Mouse (Mus musculus) lung, embryonic 14.5 days (tissue): ENCODE results near the gene Dab1. TPM values are rescaled to one million over a fixed set of nuclear protein-coding genes. Genes with fewer than 3 reads are reported as not detected.
A peak's percentile ranks its signal among the peaks of the same experiment; 100 is the strongest.

Experiments
- ATAC-seq: fragments of 200-750 bp; cut with Nextera tagmentation; 2 replicates; pipeline ENCODE4 v1.8.0; 2017; ENCODE audit warnings: mild to moderate bottlenecking, moderate TSS enrichment, moderate library complexity; ENCODE audit not compliant: insufficient read depth
- DNase-seq: peaks from one replicate; pipeline ENCODE4 v3.0.0-alpha.2; 2015
- H3K27ac ChIP-seq: fragments of 300-500 bp; sonication (generic); 2 replicates; pipeline ENCODE4 v1.5.1; 2014; ENCODE audit warnings: low read depth, mild to moderate bottlenecking, moderate library complexity
- H3K27me3 ChIP-seq: fragments of 300-500 bp; sonication (generic); 2 replicates; pipeline ENCODE4 v1.6.1; 2014; ENCODE audit warnings: low read length, control low read depth; ENCODE audit not compliant: insufficient read depth
- H3K36me3 ChIP-seq: fragments of 300-500 bp; sonication (generic); 2 replicates; pipeline ENCODE4 v1.6.1; 2014; ENCODE audit warnings: control low read depth; ENCODE audit not compliant: insufficient read depth
- H3K4me1 ChIP-seq: fragments of 300-500 bp; sonication (generic); 2 replicates; pipeline ENCODE4 v1.6.1; 2014; ENCODE audit warnings: antibody characterized with exemption, control low read depth; ENCODE audit not compliant: insufficient read depth
- H3K4me2 ChIP-seq: fragments of 300-500 bp; sonication (generic); 2 replicates; pipeline ENCODE4 v1.6.1; 2014; ENCODE audit warnings: mild to moderate bottlenecking
- H3K4me3 ChIP-seq: fragments of 300-500 bp; sonication (generic); 2 replicates; pipeline ENCODE4 v1.5.1; 2014; ENCODE audit warnings: low read depth, low read length
- H3K9ac ChIP-seq: fragments of 300-500 bp; sonication (generic); 2 replicates; pipeline ENCODE4 v1.6.1; 2014
- H3K9me3 ChIP-seq: fragments of 300-500 bp; sonication (generic); 2 replicates; pipeline ENCODE4 v1.6.1; 2016; ENCODE audit warnings: low read depth, low read length, control low read depth
- CTCF ChIP-seq: IDR thresholded peaks from 2 replicates; pipeline ENCODE4 v1.5.1; 2016; ENCODE audit warnings: antibody characterized with exemption, low read depth
- WGBS: fragments of 180-500 bp; shearing (Covaris S2); extraction: QIAGEN DNeasy Blood & Tissue Kit; methylation state at CpG from one replicate; pipeline ENCODE4 v1.1.7; 2014; 5-methylcytosine and 5-hydroxymethylcytosine counted together
- polyA plus RNA-seq: library from polyadenylated mRNA; unstranded; fragments of >200 nt; fragmentation: Nextera tagmentation; extraction: Ambion mirVana; gene quantifications from 2 replicates; pipeline ENCODE4 v1.2.1, GENCODE M21; 2014

The Dab1 gene
- polyA plus RNA-seq, 1 experiment from 2014 or later, result 4.4 TPM

DNA sequence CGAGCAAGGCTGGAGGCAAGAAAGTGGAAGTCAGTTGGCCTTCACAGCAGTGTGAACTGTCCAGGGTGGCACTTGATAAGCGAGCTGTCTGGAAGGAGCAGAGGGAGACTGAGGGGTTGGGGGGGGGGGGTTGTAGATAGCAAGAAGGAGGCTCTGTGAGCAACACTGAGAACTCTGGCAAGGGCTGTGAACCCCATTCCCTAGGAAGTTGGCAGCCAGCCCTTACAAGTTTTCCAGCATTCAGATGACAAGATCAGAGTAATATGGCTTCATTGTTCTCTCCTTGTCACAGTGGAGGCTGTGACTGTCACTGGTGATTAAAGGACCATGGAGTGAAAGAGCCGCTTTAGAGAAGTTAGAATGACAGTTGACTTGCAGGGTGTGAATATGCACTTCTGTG is 662.4 kb downstream of the Dab1 start:
- 40% methylated on average over 3 of the region's 3 CpGs for WGBS

DNA sequence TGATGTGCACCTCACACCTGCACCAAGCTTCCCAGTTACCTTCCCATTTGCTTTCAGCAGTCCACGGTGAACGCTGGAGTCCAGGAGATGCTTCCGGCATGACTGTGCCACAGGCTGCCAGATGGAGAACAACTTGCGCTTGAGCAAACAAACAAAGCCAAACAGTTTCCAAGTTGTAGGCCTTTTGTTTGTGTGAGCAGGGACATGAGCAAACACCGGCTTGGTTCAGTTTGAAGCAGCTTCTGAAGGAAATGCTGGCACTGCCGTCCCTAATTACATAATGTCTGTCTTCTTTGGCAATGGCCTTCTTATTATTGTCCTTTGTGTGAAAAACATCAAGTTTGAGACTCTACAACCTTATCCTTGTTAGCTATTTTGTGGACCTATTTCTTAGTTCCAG is 664.7 kb downstream of the Dab1 start:
- no peak for TF ChIP-seq CTCF
- no peak for DNase-seq

More for the DNA sequence above, 662.4 kb downstream of the Dab1 start:
- no peak overlapping the region for H3K4me3 ChIP-seq
- ATAC-seq (no peak), DNase-seq (peak; percentile 18)
- H3K27me3 ChIP-seq, result no peaks in the 10 kb centered on the region
- no peak overlapping the region for H3K27ac ChIP-seq
- no peaks in the 10 kb centered on the region for H3K9me3 ChIP-seq
- TF ChIP-seq CTCF, result no peak
- no peak overlapping the region for H3K4me2 ChIP-seq
- H3K9ac ChIP-seq, result no peak overlapping the region
- no peaks in the 10 kb centered on the region for H3K4me1 ChIP-seq
- H3K36me3 ChIP-seq, result no peaks in the 10 kb centered on the region

DNA sequence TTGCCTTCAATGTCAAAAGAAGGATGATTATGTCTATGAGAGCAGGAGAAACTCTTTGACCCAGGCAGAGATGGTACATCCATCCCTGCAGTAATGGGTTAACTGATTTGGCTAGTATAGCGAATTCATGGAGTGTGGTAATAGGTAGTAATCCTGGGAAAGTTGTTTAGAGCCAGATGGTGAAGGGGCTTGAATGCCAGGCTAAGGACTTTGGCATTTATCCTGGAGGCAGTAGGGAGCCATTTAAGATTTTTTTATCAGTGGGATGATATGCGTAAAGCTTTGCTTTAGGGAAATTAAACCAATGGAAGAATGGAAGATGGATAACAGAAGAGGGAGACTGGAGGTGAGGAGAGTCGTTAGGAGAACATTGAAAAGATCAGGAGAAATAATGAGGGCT is 669.2 kb downstream of the Dab1 start:
- Histone ChIP-seq H3K27me3 (no peaks in the 10 kb centered on the region), H3K36me3 (no peaks in the 10 kb centered on the region), H3K4me2 (no peak overlapping the region), H3K4me1 (no peaks in the 10 kb centered on the region), H3K9me3 (no peaks in the 10 kb centered on the region), H3K9ac (no peak overlapping the region), H3K27ac (no peak overlapping the region), H3K4me3 (no peak overlapping the region)
- no peak for ATAC-seq
- DNase-seq, result no peak
- 70% methylated on average over 3 of the region's 3 CpGs for WGBS
- TF ChIP-seq CTCF, result no peak

More for the DNA sequence above, 664.7 kb downstream of the Dab1 start:
- Histone ChIP-seq H3K4me3 (no peak overlapping the region), H3K9me3 (no peaks in the 10 kb centered on the region), H3K36me3 (no peaks in the 10 kb centered on the region), H3K9ac (no peak overlapping the region), H3K27ac (no peak overlapping the region), H3K4me1 (no peaks in the 10 kb centered on the region), H3K4me2 (no peak overlapping the region), H3K27me3 (no peaks in the 10 kb centered on the region)
- WGBS, result 48% methylated on average over 6 of the region's 6 CpGs
- no peak for ATAC-seq

DNA sequence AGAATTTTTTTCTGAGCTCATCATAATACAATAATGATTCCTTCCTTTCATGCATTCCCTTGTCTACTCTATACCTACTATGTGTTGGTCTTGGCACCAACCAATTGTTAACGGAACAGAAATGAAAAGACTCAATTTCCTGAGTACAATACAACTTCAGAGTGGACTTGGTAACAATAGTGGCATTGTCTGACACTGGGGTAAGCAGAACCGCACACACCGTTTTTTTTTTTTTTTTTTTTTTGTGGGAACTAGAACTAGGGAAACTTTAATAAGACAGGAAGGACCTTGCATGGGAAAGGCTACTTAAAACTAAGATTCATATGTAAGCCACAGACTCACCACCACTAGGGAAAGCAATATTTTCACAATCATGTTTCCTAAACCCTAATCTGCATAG is 682.6 kb downstream of the Dab1 start:
- no peaks in the 10 kb centered on the region for H3K9me3 ChIP-seq
- 77% methylated on average over 3 of the region's 3 CpGs for WGBS
- TF ChIP-seq CTCF, result no peak
- DNase-seq, result no peak
- no peaks in the 10 kb centered on the region for H3K4me1 ChIP-seq
- no peak overlapping the region for H3K9ac ChIP-seq
- H3K27ac ChIP-seq, result no peak overlapping the region
- ATAC-seq, result no peak
- H3K4me2 ChIP-seq, result no peak overlapping the region
- H3K36me3 ChIP-seq, result no peaks in the 10 kb centered on the region
- no peak overlapping the region for H3K4me3 ChIP-seq
- no peaks in the 10 kb centered on the region for H3K27me3 ChIP-seq

DNA sequence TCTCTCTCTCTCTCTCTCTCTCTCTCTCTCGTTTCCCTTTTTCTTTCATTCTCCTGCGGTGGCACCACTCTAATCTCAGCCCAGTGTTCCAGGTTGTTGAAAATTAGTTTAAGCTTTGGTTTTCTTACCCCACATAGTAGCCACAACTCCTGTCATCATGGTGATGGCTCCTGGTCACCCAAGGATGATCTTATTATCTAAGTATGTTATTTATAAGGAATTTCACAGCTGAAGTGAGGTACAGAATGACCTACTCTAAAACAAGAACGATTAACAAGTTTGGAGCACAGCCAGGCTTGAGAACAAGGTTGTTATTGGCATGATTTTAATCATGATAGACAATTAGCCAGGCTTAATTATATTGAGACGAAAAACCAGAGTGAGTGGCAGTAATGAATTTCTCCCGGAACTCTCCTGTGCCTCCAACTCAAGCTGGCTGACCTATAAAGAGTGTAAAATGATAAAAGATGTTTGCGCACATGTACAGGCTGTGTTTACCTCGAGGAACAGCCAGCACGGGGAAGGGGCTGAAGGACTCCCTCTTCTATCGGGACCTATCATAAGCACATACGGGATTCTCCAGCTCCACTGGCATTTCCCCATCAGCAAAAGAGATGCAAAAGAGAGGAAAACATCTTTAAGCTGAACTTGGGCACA is 684.0 kb downstream of the Dab1 start:
- TF ChIP-seq CTCF, result no peak
- Histone ChIP-seq H3K27ac (no peak overlapping the region), H3K4me2 (no peak overlapping the region), H3K4me1 (no peaks in the 10 kb centered on the region), H3K27me3 (no peaks in the 10 kb centered on the region), H3K4me3 (no peak overlapping the region), H3K9me3 (no peaks in the 10 kb centered on the region), H3K36me3 (no peaks in the 10 kb centered on the region), H3K9ac (no peak overlapping the region)
- DNase-seq (no peak), ATAC-seq (no peak)
- 60% methylated on average over 10 of the region's 10 CpGs for WGBS

DNA sequence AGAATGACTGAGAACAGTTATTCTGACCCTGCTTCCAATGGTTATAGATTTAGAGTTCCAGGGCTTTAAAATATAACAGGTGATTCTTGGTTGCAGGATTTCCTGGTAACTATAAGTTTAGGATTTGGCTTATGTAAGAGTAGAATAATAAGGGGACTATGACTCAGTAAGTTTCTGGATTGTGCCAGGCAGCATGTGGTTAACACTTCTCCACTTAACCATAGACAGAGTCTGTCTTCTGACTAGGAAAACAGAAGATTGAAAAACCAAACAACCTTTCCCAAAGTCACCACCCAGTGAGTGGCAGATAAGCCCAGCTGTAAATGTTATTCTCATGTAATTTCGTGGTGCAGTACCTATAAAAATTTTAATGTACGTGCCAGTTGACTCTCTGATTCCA is 688.6 kb downstream of the Dab1 start:
- 64% methylated on average over 2 of the region's 2 CpGs for WGBS
- TF ChIP-seq CTCF, result no peak

DNA sequence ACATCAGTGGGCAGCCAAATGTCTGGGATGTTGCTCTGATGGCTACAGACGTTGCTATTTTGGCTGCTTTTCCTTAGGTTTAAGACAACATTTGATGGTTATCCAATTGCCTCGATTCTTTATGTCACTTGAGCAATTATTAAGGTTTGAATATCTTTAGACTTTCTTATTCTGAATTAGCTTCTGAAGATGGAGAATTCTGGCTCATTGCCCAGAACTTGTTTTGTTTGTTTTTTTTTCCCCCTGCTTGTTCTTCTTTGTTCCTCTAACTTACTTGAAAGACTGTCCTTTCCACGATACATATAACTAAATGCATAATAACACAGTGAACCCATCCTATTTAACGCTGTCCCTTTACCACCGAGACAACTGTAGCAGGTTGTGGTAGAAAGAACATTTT is 707.1 kb downstream of the Dab1 start:
- Histone ChIP-seq H3K9ac (no peak overlapping the region), H3K27me3 (no peaks in the 10 kb centered on the region), H3K9me3 (no peaks in the 10 kb centered on the region), H3K36me3 (no peaks in the 10 kb centered on the region), H3K27ac (no peak overlapping the region), H3K4me1 (no peaks in the 10 kb centered on the region), H3K4me2 (no peak overlapping the region), H3K4me3 (no peak overlapping the region)
- TF ChIP-seq CTCF, result no peak
- DNase-seq (peak; percentile 51), ATAC-seq (no peak)
- WGBS, result 54% methylated on average over 5 of the region's 5 CpGs

More for the DNA sequence above, 688.6 kb downstream of the Dab1 start:
- no peaks in the 10 kb centered on the region for H3K36me3 ChIP-seq
- H3K27ac ChIP-seq, result no peak overlapping the region
- H3K4me2 ChIP-seq, result no peak overlapping the region
- no peaks in the 10 kb centered on the region for H3K27me3 ChIP-seq
- no peaks in the 10 kb centered on the region for H3K9me3 ChIP-seq
- no peak overlapping the region for H3K4me3 ChIP-seq
- H3K4me1 ChIP-seq, result no peaks in the 10 kb centered on the region
- ATAC-seq, result no peak
- DNase-seq, result no peak
- no peak overlapping the region for H3K9ac ChIP-seq

DNA sequence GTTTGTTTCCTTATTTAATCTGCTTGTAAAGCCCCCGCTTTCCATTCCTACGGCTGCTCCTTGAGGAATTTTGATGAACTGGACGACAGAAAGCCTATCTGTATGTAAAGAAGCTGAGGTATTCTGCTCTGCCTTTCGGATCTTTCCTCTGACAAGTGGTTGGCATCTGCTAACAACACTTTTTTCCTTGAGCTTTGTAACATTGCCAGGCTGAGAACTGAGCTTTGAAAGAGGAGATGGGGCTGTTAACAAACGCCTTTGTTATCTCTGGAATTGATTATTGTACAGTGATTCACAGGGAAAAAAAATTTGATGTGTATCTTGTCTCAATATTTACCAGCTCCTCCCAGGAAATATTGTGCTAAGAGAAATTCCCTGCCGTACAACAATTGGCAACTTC is 712.7 kb downstream of the Dab1 start:
- 28% methylated on average over 6 of the region's 6 CpGs for WGBS
- H3K27me3 ChIP-seq, result no peaks in the 10 kb centered on the region
- H3K36me3 ChIP-seq, result no peaks in the 10 kb centered on the region
- no peaks in the 10 kb centered on the region for H3K4me1 ChIP-seq
- H3K4me3 ChIP-seq, result no peak overlapping the region
- no peaks in the 10 kb centered on the region for H3K9me3 ChIP-seq
- H3K4me2 ChIP-seq, result no peak overlapping the region
- TF ChIP-seq CTCF, result no peak
- no peak overlapping the region for H3K27ac ChIP-seq
- ATAC-seq, result no peak
- DNase-seq, result no peak
- no peak overlapping the region for H3K9ac ChIP-seq
